Mouse (Mus musculus): ENCODE results near the gene Il4i1.

- TF ChIP-seq POLR2A (IDR thresholded peaks at IDR 0.05; ENCODE audit: control insufficient read depth, extremely low read depth, insufficient read depth, low read length, poor library complexity): no peak
- TF ChIP-seq CTCF (IDR thresholded peaks at IDR 0.05; ENCODE audit: borderline replicate concordance, control insufficient read depth, extremely low read depth, insufficient read depth, low read length, poor library complexity): no peak
Observed at GRCm38 (mm10) chr7:44770046-44770578, 46.1 kb upstream of the Il4i1 start.
